Mouse (Mus musculus): ENCODE results near the gene Tc2n. TPM values are rescaled to one million over a fixed set of nuclear protein-coding genes. Genes with fewer than 3 reads are reported as not detected.
A peak's percentile ranks its signal among the peaks of the same experiment; 100 is the strongest.

Gene Tc2n
- total RNA-seq (2014; rRNA removed; ENCODE audit: low replicate concordance): 0.89 and 0.99 TPM in 2 replicates
- 0.31 and 0.33 TPM in 2 replicates for polyA plus RNA-seq (2015; fragmentation: Nextera tagmentation; extraction: Ambion mirVana)

DNA sequence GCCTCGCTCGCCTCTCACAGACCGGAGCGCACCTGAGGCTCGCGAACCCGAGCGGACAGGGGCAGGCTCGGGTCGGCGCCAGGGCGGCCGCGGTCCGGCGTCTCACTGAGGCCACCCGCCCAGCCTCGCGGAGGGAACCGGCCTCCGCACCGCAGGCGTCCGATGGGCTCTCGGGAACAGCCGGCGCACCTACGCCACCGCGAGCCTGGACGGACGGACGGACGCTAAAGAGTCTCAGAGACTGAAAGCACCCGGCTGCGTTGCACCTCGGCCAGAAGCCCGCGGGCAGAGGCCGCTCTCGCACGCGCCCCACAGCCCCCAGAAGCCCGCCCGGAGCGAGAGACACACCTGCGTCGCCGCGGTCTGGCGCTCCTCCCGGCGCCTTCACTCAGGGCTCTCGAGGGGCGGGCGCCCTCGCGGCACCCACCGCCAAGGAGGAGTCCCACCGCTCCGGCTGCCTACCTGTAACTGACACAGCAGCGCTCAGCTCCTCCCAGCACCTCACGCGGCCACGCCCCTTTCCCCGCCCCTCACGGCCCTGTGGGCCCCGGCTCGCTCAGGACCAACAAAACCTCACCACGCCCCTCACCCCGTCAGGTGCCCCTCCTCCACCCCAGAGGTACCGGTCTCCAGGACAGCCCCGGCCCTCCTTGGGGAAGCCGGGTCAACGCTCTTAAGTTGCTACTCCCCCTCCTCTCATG lies at the start of gene Tc2n:
Tc2n (minus strand) TSS at position 470 of the 701 bp plus-strand sequence.
- peak; percentile 81 for ATAC-seq (ENCODE audit: insufficient read depth, low read depth)
- DNase-seq (ENCODE audit: low spot score): peak; percentile 10
- Histone ChIP-seq H3K4me1 (ENCODE audit: control insufficient read depth, insufficient read depth) (0 out of 2 replicates have a peak, but pooled peaks cover 8% of the 10 kb centered on the region), H3K4me3 (ENCODE audit: low read depth, low read length) (peak within 1 kb of the TSS; percentile 68), H3K27ac (ENCODE audit: low read depth) (no peak within 1 kb of the TSS), H3K9ac (replicated peaks; ENCODE audit: low read depth, low read length) (0 out of 2 replicates have a peak within 1 kb of the TSS, but pooled peaks have one; percentile 33), H3K9me3 (replicated peaks; ENCODE audit: control insufficient read depth, low read length) (no peaks in the 10 kb centered on the region), H3K27me3 (ENCODE audit: control insufficient read depth, insufficient read depth, low read length) (peaks cover 24% of the 10 kb centered on the region), H3K36me3 (replicated peaks; ENCODE audit: control insufficient read depth, insufficient read depth, low read length) (no peaks in the 10 kb centered on the region), H3K4me2 (ENCODE audit: low read depth, low read length) (peak within 1 kb of the TSS; percentile 99)
- TF ChIP-seq CTCF (IDR thresholded peaks at IDR 0.05; ENCODE audit: low read depth): no peak
- under 1% methylated on average over 61 of the region's 75 CpGs for WGBS

DNA sequence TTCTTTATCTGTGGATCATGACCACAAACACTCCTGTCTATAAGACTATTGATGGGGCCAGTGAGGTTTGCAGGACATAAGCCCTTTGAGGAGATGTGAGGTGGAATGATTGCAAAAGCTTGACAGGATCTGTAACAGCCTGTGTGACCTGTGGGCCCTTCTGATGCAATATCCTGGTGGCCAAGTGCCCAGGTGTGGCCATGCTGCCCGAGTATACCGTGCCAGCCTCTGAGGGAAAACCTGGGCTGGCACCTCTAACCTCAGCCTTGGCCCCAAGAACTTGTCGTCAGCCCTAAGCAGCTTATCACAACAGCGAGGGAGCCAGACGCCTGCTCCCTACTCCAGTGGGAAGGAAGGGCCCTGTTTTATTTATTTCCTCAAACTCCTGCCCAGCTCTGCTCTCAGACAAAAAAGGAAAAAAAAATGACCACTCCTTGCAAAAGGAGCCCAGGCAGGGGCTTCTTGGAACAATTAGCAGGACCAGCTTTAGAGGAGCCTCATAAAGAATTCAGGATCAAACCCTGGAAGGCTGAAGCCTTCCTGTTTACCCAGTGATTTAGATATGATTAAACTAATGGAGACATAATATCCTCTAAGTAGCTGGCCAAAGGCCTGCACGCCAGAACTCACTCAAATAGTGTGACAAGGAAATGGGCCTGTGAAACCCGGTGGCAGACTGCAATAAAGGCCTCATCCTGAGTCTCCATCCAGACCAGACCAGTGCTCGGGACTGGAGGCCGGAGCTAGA lies 49.2 kb upstream of the Tc2n start:
- H3K27ac ChIP-seq (ENCODE audit: low read depth): peak overlapping the region; percentile 18; the same call in 1 of the 2 replicates
- H3K4me1 ChIP-seq (ENCODE audit: control insufficient read depth, insufficient read depth): peaks cover 15% of the 10 kb centered on the region; the same call in 1 of the 2 replicates
- no peak overlapping the region for H3K4me2 ChIP-seq (ENCODE audit: low read depth, low read length)
- 34% methylated on average over 9 of the region's 9 CpGs for WGBS
- TF ChIP-seq EP300 (IDR thresholded peaks at IDR 0.05; ENCODE audit: low read depth) (no peak), CTCF (IDR thresholded peaks at IDR 0.05; ENCODE audit: low read depth) (no peak)
- DNase-seq (ENCODE audit: low spot score): no peak
- peak; percentile 44 for ATAC-seq (ENCODE audit: insufficient read depth, low read depth)
- no peak overlapping the region for H3K9ac ChIP-seq (replicated peaks; ENCODE audit: low read depth, low read length)
- H3K4me3 ChIP-seq (ENCODE audit: low read depth, low read length): no peak overlapping the region
- H3K27me3 ChIP-seq (ENCODE audit: control insufficient read depth, insufficient read depth, low read length): no peaks in the 10 kb centered on the region
- no peaks in the 10 kb centered on the region for H3K36me3 ChIP-seq (replicated peaks; ENCODE audit: control insufficient read depth, insufficient read depth, low read length)
- H3K9me3 ChIP-seq (replicated peaks; ENCODE audit: control insufficient read depth, low read length): no peaks in the 10 kb centered on the region

- Histone ChIP-seq H3K27ac (ENCODE audit: low read depth) (peak overlapping the region; percentile 18; the same call in 1 of the 2 replicates), H3K9ac (replicated peaks; ENCODE audit: low read depth, low read length) (no peak overlapping the region), H3K4me2 (ENCODE audit: low read depth, low read length) (no peak overlapping the region), H3K4me3 (ENCODE audit: low read depth, low read length) (no peak overlapping the region), H3K4me1 (ENCODE audit: control insufficient read depth, insufficient read depth) (peaks cover 15% of the 10 kb centered on the region; the same call in 1 of the 2 replicates), H3K36me3 (replicated peaks; ENCODE audit: control insufficient read depth, insufficient read depth, low read length) (no peaks in the 10 kb centered on the region), H3K27me3 (ENCODE audit: control insufficient read depth, insufficient read depth, low read length) (no peaks in the 10 kb centered on the region), H3K9me3 (replicated peaks; ENCODE audit: control insufficient read depth, low read length) (no peaks in the 10 kb centered on the region)
- ATAC-seq (ENCODE audit: insufficient read depth, low read depth) (peak; percentile 36; the same call in 1 of the 2 replicates), DNase-seq (ENCODE audit: low spot score) (no peak)
- WGBS: 56% methylated on average over 3 of the region's 3 CpGs
- TF ChIP-seq CTCF (IDR thresholded peaks at IDR 0.05; ENCODE audit: low read depth) (no peak), EP300 (IDR thresholded peaks at IDR 0.05; ENCODE audit: low read depth) (no peak)
These were observed 48.0 kb upstream of the Tc2n start for GRCm38 (mm10) chr12:101766228-101766852.

- Histone ChIP-seq H3K4me1 (ENCODE audit: control insufficient read depth, insufficient read depth) (peaks cover 15% of the 10 kb centered on the region; the same call in 1 of the 2 replicates), H3K36me3 (replicated peaks; ENCODE audit: control insufficient read depth, insufficient read depth, low read length) (no peaks in the 10 kb centered on the region), H3K4me3 (ENCODE audit: low read depth, low read length) (no peak overlapping the region), H3K9me3 (replicated peaks; ENCODE audit: control insufficient read depth, low read length) (no peaks in the 10 kb centered on the region), H3K4me2 (ENCODE audit: low read depth, low read length) (no peak overlapping the region), H3K27me3 (ENCODE audit: control insufficient read depth, insufficient read depth, low read length) (no peaks in the 10 kb centered on the region), H3K9ac (replicated peaks; ENCODE audit: low read depth, low read length) (no peak overlapping the region), H3K27ac (ENCODE audit: low read depth) (no peak overlapping the region)
- DNase-seq (ENCODE audit: low spot score): no peak
- no peak for ATAC-seq (ENCODE audit: insufficient read depth, low read depth)
- WGBS: 70% methylated on average over 5 of the region's 5 CpGs
- no peak for TF ChIP-seq CTCF (IDR thresholded peaks at IDR 0.05; ENCODE audit: low read depth)
These were observed 46.5 kb upstream of the Tc2n start for GRCm38 (mm10) chr12:101764870-101765269.

DNA sequence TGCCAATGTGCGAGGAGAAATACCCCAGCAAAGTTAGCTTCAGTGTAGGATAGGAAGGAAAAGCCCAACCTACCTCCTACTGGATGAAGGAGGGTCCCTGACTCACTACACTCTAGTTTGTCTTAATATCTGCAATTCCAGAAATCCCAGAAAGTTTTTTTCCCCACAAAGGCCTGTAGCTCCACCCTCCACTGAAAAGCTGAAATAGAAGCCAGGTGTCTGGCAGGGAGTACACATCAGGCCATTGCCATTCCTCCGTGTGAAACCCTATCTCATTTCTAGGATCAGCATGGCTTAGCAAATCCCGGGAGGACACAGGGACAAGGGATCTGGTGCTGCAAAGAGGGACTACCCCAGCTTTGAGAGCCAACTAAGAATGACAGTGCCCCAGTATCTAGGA lies 44.7 kb upstream of the Tc2n start:
- no peak for DNase-seq (ENCODE audit: low spot score)
- H3K36me3 ChIP-seq (replicated peaks; ENCODE audit: control insufficient read depth, insufficient read depth, low read length): no peaks in the 10 kb centered on the region
- peaks cover 10% of the 10 kb centered on the region; the same call in 1 of the 2 replicates for H3K4me1 ChIP-seq (ENCODE audit: control insufficient read depth, insufficient read depth)
- TF ChIP-seq EP300 (IDR thresholded peaks at IDR 0.05; ENCODE audit: low read depth) (no peak), CTCF (IDR thresholded peaks at IDR 0.05; ENCODE audit: low read depth) (no peak)
- no peak overlapping the region for H3K4me2 ChIP-seq (ENCODE audit: low read depth, low read length)
- H3K27ac ChIP-seq (ENCODE audit: low read depth): no peak overlapping the region
- H3K27me3 ChIP-seq (ENCODE audit: control insufficient read depth, insufficient read depth, low read length): no peaks in the 10 kb centered on the region
- H3K9me3 ChIP-seq (replicated peaks; ENCODE audit: control insufficient read depth, low read length): no peaks in the 10 kb centered on the region
- no peak overlapping the region for H3K9ac ChIP-seq (replicated peaks; ENCODE audit: low read depth, low read length)
- WGBS: 53% methylated on average over 3 of the region's 3 CpGs
- ATAC-seq (ENCODE audit: insufficient read depth, low read depth): no peak
- no peak overlapping the region for H3K4me3 ChIP-seq (ENCODE audit: low read depth, low read length)

Measured in heart, postnatal 0 days (tissue).